11 mouse cellular contexts compared by ENCODE assay signal in genomic region chr4:117056102-117056501, GRCm38 (mm10). TPM values are rescaled to one million over a fixed set of nuclear protein-coding genes. Genes with fewer than 3 reads are reported as not detected.
DNase-seq lines count a peak whose midpoint lies in the region; ATAC-seq and TF ChIP-seq lines count a peak whose summit lies in the region.
"Had no signal": no experiment of that assay in that cellular context is flagged by ENCODE, and none has a peak within 500 bp of the region (broad histone marks: within the 10 kb centered on the region; RNA-seq: fewer than 3 reads in every experiment).

No protein-coding gene starts in this region.

- H3K9ac ChIP-seq in midbrain, embryonic 12.5 days (replicated peaks), result no peak overlapping the region
- no peak overlapping the region for H3K9ac ChIP-seq in midbrain, embryonic 14.5 days (replicated peaks; ENCODE audit: low read length)
- H3K9ac ChIP-seq in liver, embryonic 13.5 days, result peak overlapping the region; percentile 65
- H3K9ac ChIP-seq: midbrain, embryonic 13.5 days; neural tube, embryonic 12.5 days had no signal

- no peak for DNase-seq in midbrain, embryonic 14.5 days
- peak; percentile 42 for DNase-seq in c-Kit-negative CD71-positive TER-119-positive erythroid progenitor cells, embryonic 14.5 days (ENCODE audit: low read depth, low spot score)
- peak; percentile 70 for DNase-seq in liver, embryonic 13.5 days
- DNase-seq in layer of hippocampus, adult 2 months (ENCODE audit: low spot score in 2 of 2), result no peak
- no peak for DNase-seq in embryo, embryonic 10 days (ENCODE audit: low spot score)
- no peak for DNase-seq in gastrocnemius, adult 8-10 months (ENCODE audit: low spot score in 2 of 2)
- DNase-seq: cerebellum, postnatal 36 days; kidney, postnatal 4 days had no signal

- TF ChIP-seq CTCF in layer of hippocampus, adult 2 months (conservative IDR thresholded peaks at IDR 0.05), result no peak

- H3K4me2 ChIP-seq in midbrain, embryonic 12.5 days (replicated peaks), result no peak overlapping the region
- H3K4me2 ChIP-seq in midbrain, embryonic 14.5 days (ENCODE audit: low read length), result no peak overlapping the region
- peak overlapping the region; percentile 53 for H3K4me2 ChIP-seq in liver, embryonic 13.5 days
- H3K4me2 ChIP-seq: midbrain, embryonic 13.5 days; neural tube, embryonic 12.5 days had no signal

- 0 out of 2 replicates have a peak overlapping the region, but pooled peaks have one; percentile 10 for H3K27ac ChIP-seq in midbrain, embryonic 12.5 days (replicated peaks)
- H3K27ac ChIP-seq in midbrain, embryonic 14.5 days (replicated peaks; ENCODE audit: low read depth, low read length), result no peak overlapping the region
- H3K27ac ChIP-seq in liver, embryonic 13.5 days, result peak overlapping the region; percentile 94
- H3K27ac ChIP-seq in layer of hippocampus, adult 2 months, result no peak overlapping the region
- H3K27ac ChIP-seq: midbrain, embryonic 13.5 days; neural tube, embryonic 12.5 days had no signal

- H3K27me3 ChIP-seq in midbrain, embryonic 12.5 days, result peaks cover 50% of the 10 kb centered on the region
- H3K27me3 ChIP-seq in midbrain, embryonic 14.5 days (ENCODE audit: control insufficient read depth, insufficient read depth, low read length), result peaks cover 18% of the 10 kb centered on the region
- H3K27me3 ChIP-seq in liver, embryonic 13.5 days, result no peaks in the 10 kb centered on the region
- H3K27me3 ChIP-seq: neural tube, embryonic 12.5 days had no signal

- no peak for ATAC-seq in midbrain, embryonic 12.5 days (ENCODE audit: low FRiP score, low read depth)
- ATAC-seq in midbrain, embryonic 14.5 days (ENCODE audit: low FRiP score, low TSS enrichment), result no peak
- peak; percentile 100 for ATAC-seq in liver, embryonic 13.5 days (ENCODE audit: low read depth)
- ATAC-seq: midbrain, embryonic 13.5 days had no signal

- no peak overlapping the region for H3K4me3 ChIP-seq in midbrain, embryonic 12.5 days
- H3K4me3 ChIP-seq in midbrain, embryonic 14.5 days (replicated peaks; ENCODE audit: low read depth, low read length), result no peak overlapping the region
- peak overlapping the region; percentile 18; the same call in 1 of the 2 replicates for H3K4me3 ChIP-seq in liver, embryonic 13.5 days (replicated peaks)
- no peak overlapping the region for H3K4me3 ChIP-seq in layer of hippocampus, adult 2 months
- H3K4me3 ChIP-seq: midbrain, embryonic 13.5 days; neural tube, embryonic 12.5 days had no signal

- H3K4me1 ChIP-seq in midbrain, embryonic 12.5 days, result 0 out of 2 replicates have a peak, but pooled peaks cover 3% of the 10 kb centered on the region
- H3K4me1 ChIP-seq in midbrain, embryonic 14.5 days (ENCODE audit: control insufficient read depth, insufficient read depth, low read length), result no peaks in the 10 kb centered on the region
- H3K4me1 ChIP-seq in liver, embryonic 13.5 days (replicated peaks), result peaks cover 53% of the 10 kb centered on the region
- H3K4me1 ChIP-seq: midbrain, embryonic 13.5 days; neural tube, embryonic 12.5 days had no signal

- no peaks in the 10 kb centered on the region for H3K9me3 ChIP-seq in midbrain, embryonic 12.5 days
- no peaks in the 10 kb centered on the region for H3K9me3 ChIP-seq in midbrain, embryonic 14.5 days (ENCODE audit: control insufficient read depth, low read length)
- H3K9me3 ChIP-seq in liver, embryonic 13.5 days (replicated peaks), result no peaks in the 10 kb centered on the region
- H3K9me3 ChIP-seq: midbrain, embryonic 13.5 days; neural tube, embryonic 12.5 days had no signal

- 0 out of 2 replicates have a peak, but pooled peaks cover 3% of the 10 kb centered on the region for H3K36me3 ChIP-seq in midbrain, embryonic 12.5 days
- H3K36me3 ChIP-seq in midbrain, embryonic 14.5 days (ENCODE audit: control insufficient read depth, insufficient read depth, low read length), result peaks cover 10% of the 10 kb centered on the region
- H3K36me3 ChIP-seq in liver, embryonic 13.5 days, result peaks cover 24% of the 10 kb centered on the region

RNA-seq across cellular contexts. Expression of gene Eif2b3, which starts 36.9 kb away (rescaled TPM):
- polyA plus RNA-seq in midbrain, embryonic 12.5 days (2016; fragmentation: Nextera tagmentation; extraction: Ambion mirVana), result 43.1 and 44.1 TPM in 2 replicates
- 49.7 and 52.0 TPM in 2 replicates for polyA plus RNA-seq in midbrain, embryonic 14.5 days (2014; fragmentation: Nextera tagmentation; extraction: Ambion mirVana)
- 46.4 and 49.8 TPM in 2 replicates for polyA plus RNA-seq in liver, embryonic 13.5 days (2015; fragmentation: Nextera tagmentation; extraction: Ambion mirVana)
- 10 to 100 TPM; 19.7 to 20.6 TPM for total RNA-seq in layer of hippocampus, adult 2 months (2021)
- 10 to 100 TPM; 18.3 to 24.1 (median 22.3) TPM for total RNA-seq in gastrocnemius, adult 8-10 months (2022)

RNA-seq across cellular contexts. Expression of gene Ptch2, which starts 39.8 kb away (rescaled TPM):
- 5.3 and 7.0 TPM in 2 replicates for polyA plus RNA-seq in midbrain, embryonic 12.5 days (2016; fragmentation: Nextera tagmentation; extraction: Ambion mirVana)
- polyA plus RNA-seq in midbrain, embryonic 14.5 days (2014; fragmentation: Nextera tagmentation; extraction: Ambion mirVana), result 4.0 and 4.5 TPM in 2 replicates
- polyA plus RNA-seq in liver, embryonic 13.5 days (2015; fragmentation: Nextera tagmentation; extraction: Ambion mirVana), result 0.36 and 0.51 TPM in 2 replicates
- 1 to 10 TPM; 1.5 to 2.7 TPM for total RNA-seq in layer of hippocampus, adult 2 months (2021)
- total RNA-seq in gastrocnemius, adult 8-10 months (2022), result under 1 TPM; 0.22 to 0.76 (median 0.69) TPM

Comparison
In these comparisons a context has a peak if more than half of its experiments do, and no peak if none do; other contexts are left out.
1. H3K27ac ChIP-seq: peak in midbrain, embryonic 12.5 days (single experiment) and liver, embryonic 13.5 days (single experiment); none in midbrain, embryonic 14.5 days (single experiment) and layer of hippocampus, adult 2 months (single experiment).
2. DNase-seq: peak in c-Kit-negative CD71-positive TER-119-positive erythroid progenitor cells, embryonic 14.5 days (single experiment) and liver, embryonic 13.5 days (single experiment); none in midbrain, embryonic 14.5 days (single experiment), layer of hippocampus, adult 2 months (0 of 2), embryo, embryonic 10 days (single experiment) and gastrocnemius, adult 8-10 months (0 of 2).